ENCODE assay signal across 12 mouse cellular contexts in the genomic region with DNA sequence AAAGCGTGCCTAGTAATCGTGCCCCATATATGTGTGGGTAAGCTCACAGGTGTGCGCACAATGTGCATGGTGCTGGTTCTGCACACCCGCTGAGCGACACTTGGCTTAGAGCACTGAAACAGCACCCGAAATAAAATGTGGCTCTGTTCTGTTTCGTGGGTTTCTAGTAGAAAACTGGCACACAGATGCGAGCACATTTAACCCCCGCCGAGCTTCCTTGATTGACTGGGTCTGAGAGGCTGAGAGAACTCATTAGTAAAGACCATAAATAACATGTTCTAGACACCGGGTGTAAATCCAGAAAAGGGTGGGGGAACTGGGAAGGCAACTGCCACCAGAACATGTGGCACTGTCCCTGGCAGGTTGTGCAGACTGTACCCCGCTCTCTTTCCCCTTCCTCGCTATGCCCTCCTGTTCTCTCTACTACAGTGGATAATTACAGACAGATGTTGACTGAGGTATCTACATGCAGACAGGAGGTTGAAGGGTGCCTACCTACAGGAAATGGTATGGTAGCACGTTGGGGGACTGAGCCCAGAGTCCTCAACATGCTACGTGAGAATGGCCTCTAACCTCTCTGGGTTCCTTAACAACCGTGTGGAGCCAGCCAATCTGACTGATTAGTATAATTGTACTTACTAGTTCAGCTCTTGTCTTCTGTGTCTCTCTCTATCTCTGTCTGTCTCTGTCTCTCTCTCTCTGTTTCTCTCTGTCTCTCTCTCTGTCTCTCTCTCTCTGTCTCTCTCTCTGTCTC. TPM values are rescaled to one million over a fixed set of nuclear protein-coding genes. Genes with fewer than 3 reads are reported as not detected.
DNase-seq lines count a peak whose midpoint lies in the region; ATAC-seq lines count a peak whose summit lies in the region.
"Had no signal": no experiment of that assay in that cellular context is flagged by ENCODE, and none has a peak within 500 bp of the region (broad histone marks: within the 10 kb centered on the region; RNA-seq: fewer than 3 reads in every experiment).

No protein-coding gene starts in this region.

- 42% methylated on average over 16 of the region's 16 CpGs for WGBS in embryonic facial prominence, embryonic 14.5 days
- WGBS in neural tube, embryonic 14.5 days = 47% methylated on average over 16 of the region's 16 CpGs
- WGBS in heart, embryonic 11.5 days (ENCODE audit: insufficient replicate concordance) = 66% methylated on average over 16 of the region's 16 CpGs

- no peaks in the 10 kb centered on the region for H3K27me3 ChIP-seq in embryonic facial prominence, embryonic 14.5 days (replicated peaks; ENCODE audit: control insufficient read depth, insufficient read depth, low read length)
- no peaks in the 10 kb centered on the region for H3K27me3 ChIP-seq in neural tube, embryonic 14.5 days (ENCODE audit: control insufficient read depth, insufficient read depth, low read length)
- peaks cover 9% of the 10 kb centered on the region; the same call in 1 of the 2 replicates for H3K27me3 ChIP-seq in heart, embryonic 11.5 days (ENCODE audit: control insufficient read depth, insufficient read depth, low read length)

- no peak overlapping the region for H3K27ac ChIP-seq in embryonic facial prominence, embryonic 14.5 days (replicated peaks; ENCODE audit: low read depth, low read length)
- no peak overlapping the region for H3K27ac ChIP-seq in neural tube, embryonic 14.5 days (ENCODE audit: low read depth, low read length)
- H3K27ac ChIP-seq in heart, embryonic 11.5 days (ENCODE audit: low read depth, low read length) = no peak overlapping the region
- H3K27ac ChIP-seq: liver, embryonic 12.5 days had no signal

- DNase-seq in layer of hippocampus, adult 18-20 months (ENCODE audit: low spot score in 2 of 2) = peak; percentile 47 to 77
- DNase-seq in layer of hippocampus, postnatal 10 days (ENCODE audit: low spot score in 2 of 2) = no peak
- DNase-seq in cerebellum, adult 18-20 months = peak; percentile 42 to 51
- DNase-seq in embryonic facial prominence, embryonic 14.5 days (ENCODE audit: low spot score) = no peak
- DNase-seq in embryo, embryonic 9.5 days (ENCODE audit: extremely low spot score) = no peak
- DNase-seq: adrenal gland, postnatal 14 days; gastrocnemius, postnatal 36 days had no signal

- no peak overlapping the region for H3K9ac ChIP-seq in embryonic facial prominence, embryonic 14.5 days (ENCODE audit: low read depth, low read length)
- H3K9ac ChIP-seq in neural tube, embryonic 14.5 days (replicated peaks; ENCODE audit: low read depth, low read length) = no peak overlapping the region
- no peak overlapping the region for H3K9ac ChIP-seq in heart, embryonic 11.5 days (ENCODE audit: low read depth, low read length)
- H3K9ac ChIP-seq: liver, embryonic 12.5 days had no signal

- H3K9me3 ChIP-seq in embryonic facial prominence, embryonic 14.5 days (ENCODE audit: control insufficient read depth, low read length) = no peaks in the 10 kb centered on the region
- H3K9me3 ChIP-seq in neural tube, embryonic 14.5 days (ENCODE audit: control insufficient read depth, low read length) = no peaks in the 10 kb centered on the region
- no peaks in the 10 kb centered on the region for H3K9me3 ChIP-seq in heart, embryonic 11.5 days (replicated peaks; ENCODE audit: control insufficient read depth, low read length)
- H3K9me3 ChIP-seq: G1E; liver, embryonic 12.5 days had no signal

- H3K4me2 ChIP-seq in embryonic facial prominence, embryonic 14.5 days (ENCODE audit: low read depth, low read length) = peak overlapping the region; percentile 4; the same call in 1 of the 2 replicates
- H3K4me2 ChIP-seq in neural tube, embryonic 14.5 days (ENCODE audit: low read depth, low read length) = no peak overlapping the region
- no peak overlapping the region for H3K4me2 ChIP-seq in heart, embryonic 11.5 days
- H3K4me2 ChIP-seq: liver, embryonic 12.5 days had no signal

- no peaks in the 10 kb centered on the region for H3K36me3 ChIP-seq in embryonic facial prominence, embryonic 14.5 days (ENCODE audit: control insufficient read depth, insufficient read depth, low read length)
- H3K36me3 ChIP-seq in neural tube, embryonic 14.5 days (ENCODE audit: control insufficient read depth, insufficient read depth, low read length) = no peaks in the 10 kb centered on the region
- H3K36me3 ChIP-seq in heart, embryonic 11.5 days (ENCODE audit: control insufficient read depth, insufficient read depth, low read length) = no peaks in the 10 kb centered on the region
- H3K36me3 ChIP-seq: G1E; liver, embryonic 12.5 days had no signal

- H3K4me1 ChIP-seq in embryonic facial prominence, embryonic 14.5 days (ENCODE audit: control insufficient read depth, insufficient read depth, low read length) = peaks cover 27% of the 10 kb centered on the region; the same call in 1 of the 2 replicates
- no peaks in the 10 kb centered on the region for H3K4me1 ChIP-seq in neural tube, embryonic 14.5 days (ENCODE audit: control insufficient read depth, insufficient read depth, low read length)
- 0 out of 2 replicates have a peak, but pooled peaks cover 5% of the 10 kb centered on the region for H3K4me1 ChIP-seq in heart, embryonic 11.5 days (ENCODE audit: control insufficient read depth, insufficient read depth, low read length)
- H3K4me1 ChIP-seq: liver, embryonic 12.5 days had no signal

- H3K4me3 ChIP-seq in embryonic facial prominence, embryonic 14.5 days (ENCODE audit: low read depth, low read length) = no peak overlapping the region
- no peak overlapping the region for H3K4me3 ChIP-seq in neural tube, embryonic 14.5 days (ENCODE audit: low read depth, low read length)
- H3K4me3 ChIP-seq in heart, embryonic 11.5 days (ENCODE audit: low read depth, low read length) = no peak overlapping the region
- H3K4me3 ChIP-seq: liver, embryonic 12.5 days had no signal

- no peak for ATAC-seq in embryonic facial prominence, embryonic 14.5 days (ENCODE audit: low read depth)
- peak; percentile 86 for ATAC-seq in neural tube, embryonic 14.5 days (ENCODE audit: low read depth)
- ATAC-seq in heart, embryonic 11.5 days (replicated peaks; ENCODE audit: insufficient number of reproducible peaks, low FRiP score, low TSS enrichment) = no peak
- ATAC-seq: intestine, postnatal 0 days; liver, embryonic 12.5 days had no signal

RNA-seq across cellular contexts. Expression of gene Mrgprh, which starts 3.4 kb away (rescaled TPM):
- total RNA-seq in layer of hippocampus, adult 18-20 months (2021) = not detected
- not detected for total RNA-seq in layer of hippocampus, postnatal 10 days (2021)
- polyA plus RNA-seq in embryonic facial prominence, embryonic 14.5 days (2014; fragmentation: Nextera tagmentation; extraction: Ambion mirVana) = 0.10 and 0.14 TPM in 2 replicates
- not detected in 2 replicates for polyA plus RNA-seq in neural tube, embryonic 14.5 days (2014; fragmentation: Nextera tagmentation; extraction: Ambion mirVana)
- polyA plus RNA-seq in heart, embryonic 11.5 days (2014; fragmentation: Nextera tagmentation; extraction: Ambion mirVana) = 0.10 and 0.25 TPM in 2 replicates
- polyA plus RNA-seq: G1E; intestine, postnatal 0 days; liver, embryonic 12.5 days had no signal

RNA-seq across cellular contexts. Expression of gene Mas1, which starts 4.5 kb away (rescaled TPM):
- total RNA-seq in layer of hippocampus, adult 18-20 months (2021) = 10 to 100 TPM; 60.6 to 71.7 TPM
- total RNA-seq in layer of hippocampus, postnatal 10 days (2021) = 10 to 100 TPM; 31.6 to 34.5 TPM
- 0.99 and 2.1 TPM in 2 replicates for polyA plus RNA-seq in embryonic facial prominence, embryonic 14.5 days (2014; fragmentation: Nextera tagmentation; extraction: Ambion mirVana)
- polyA plus RNA-seq in neural tube, embryonic 14.5 days (2014; fragmentation: Nextera tagmentation; extraction: Ambion mirVana) = 0.28 and 0.66 TPM in 2 replicates
- polyA plus RNA-seq in heart, embryonic 11.5 days (2014; fragmentation: Nextera tagmentation; extraction: Ambion mirVana) = 0.17 and 0.54 TPM in 2 replicates
- total RNA-seq: adrenal gland, postnatal 14 days; G1E had no signal
- polyA plus RNA-seq: G1E had no signal

RNA-seq across cellular contexts. Expression of gene Pnldc1, which starts 37.6 kb away (rescaled TPM):
- 1 to 10 TPM in 1 of 2 experiments, under 1 TPM in 1; 0.97 to 2.0 TPM for total RNA-seq in layer of hippocampus, adult 18-20 months (2021)
- total RNA-seq in layer of hippocampus, postnatal 10 days (2021) = 1 to 10 TPM; 1.3 to 2.8 TPM
- 1.9 and 2.8 TPM in 2 replicates for polyA plus RNA-seq in embryonic facial prominence, embryonic 14.5 days (2014; fragmentation: Nextera tagmentation; extraction: Ambion mirVana)
- polyA plus RNA-seq in neural tube, embryonic 14.5 days (2014; fragmentation: Nextera tagmentation; extraction: Ambion mirVana) = 1.6 and 2.0 TPM in 2 replicates
- 1.2 and 1.7 TPM in 2 replicates for polyA plus RNA-seq in heart, embryonic 11.5 days (2014; fragmentation: Nextera tagmentation; extraction: Ambion mirVana)
- total RNA-seq: gastrocnemius, postnatal 36 days had no signal
- polyA plus RNA-seq: G1E had no signal

RNA-seq across cellular contexts. Expression of gene Tcp1, which starts 43.0 kb away (rescaled TPM):
- total RNA-seq in layer of hippocampus, adult 18-20 months (2021) = 100 to 1,000 TPM; 211 to 215 TPM
- 100 to 1,000 TPM; 224 to 239 TPM for total RNA-seq in layer of hippocampus, postnatal 10 days (2021)
- 408 and 423 TPM in 2 replicates for polyA plus RNA-seq in embryonic facial prominence, embryonic 14.5 days (2014; fragmentation: Nextera tagmentation; extraction: Ambion mirVana)
- polyA plus RNA-seq in neural tube, embryonic 14.5 days (2014; fragmentation: Nextera tagmentation; extraction: Ambion mirVana) = 375 and 416 TPM in 2 replicates
- polyA plus RNA-seq in heart, embryonic 11.5 days (2014; fragmentation: Nextera tagmentation; extraction: Ambion mirVana) = 440 and 445 TPM in 2 replicates

RNA-seq across cellular contexts. Expression of gene Mrpl18, which starts 43.7 kb away (rescaled TPM):
- 10 to 100 TPM; 63.4 to 64.5 TPM for total RNA-seq in layer of hippocampus, adult 18-20 months (2021)
- total RNA-seq in layer of hippocampus, postnatal 10 days (2021) = 10 to 100 TPM; 54.4 to 62.4 TPM
- polyA plus RNA-seq in embryonic facial prominence, embryonic 14.5 days (2014; fragmentation: Nextera tagmentation; extraction: Ambion mirVana) = 118 and 123 TPM in 2 replicates
- polyA plus RNA-seq in neural tube, embryonic 14.5 days (2014; fragmentation: Nextera tagmentation; extraction: Ambion mirVana) = 128 and 133 TPM in 2 replicates
- polyA plus RNA-seq in heart, embryonic 11.5 days (2014; fragmentation: Nextera tagmentation; extraction: Ambion mirVana) = 196 and 205 TPM in 2 replicates

Comparison
In these comparisons a context has a peak if more than half of its experiments do, and no peak if none do; other contexts are left out.
1. DNase-seq: peak in layer of hippocampus, adult 18-20 months (2 of 2) and cerebellum, adult 18-20 months (2 of 2); none in layer of hippocampus, postnatal 10 days (0 of 2), embryonic facial prominence, embryonic 14.5 days (single experiment) and embryo, embryonic 9.5 days (single experiment).